Mouse (Mus musculus): ENCODE measurements around the gene Slc4a4. TPM values are rescaled to one million over a fixed set of nuclear protein-coding genes. Genes with fewer than 3 reads are reported as not detected.

The Slc4a4 gene
- polyA plus RNA-seq, 1 experiment from 2014 or later, result 7.3 TPM

DNA sequence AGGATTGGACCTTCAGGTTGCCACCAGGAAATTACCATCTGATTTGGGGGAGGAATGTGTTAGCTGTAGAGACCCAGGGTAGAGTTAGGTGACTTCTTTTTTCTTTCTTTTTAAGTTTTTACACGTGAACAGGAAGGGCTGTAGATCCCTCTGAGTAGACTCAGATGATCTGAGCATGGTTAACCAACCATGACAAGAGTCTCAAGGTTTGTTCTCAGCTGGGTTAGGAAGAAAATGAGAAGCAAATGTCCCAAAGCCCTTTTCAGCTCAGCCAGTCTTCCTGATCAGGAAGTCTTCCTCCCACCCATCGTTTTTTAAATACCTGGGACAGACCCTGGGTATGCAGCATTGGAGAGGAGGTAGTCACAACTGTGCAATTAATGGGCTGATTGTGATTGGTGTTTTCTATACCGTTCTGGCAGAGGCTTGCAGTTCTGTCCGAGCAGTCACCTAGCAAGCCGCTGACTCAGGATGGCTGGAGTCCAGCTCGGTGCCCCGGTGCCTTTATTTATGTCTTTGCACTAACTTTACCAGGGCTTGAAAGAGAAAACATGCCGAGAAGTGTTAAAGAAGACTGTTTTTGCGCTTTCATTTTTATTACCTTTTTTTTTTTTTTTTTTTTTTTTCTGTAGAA, 236.8 kb downstream of the Slc4a4 start:
- no peak overlapping the region for H3K27ac ChIP-seq (replicated peaks in 1 of 2; ENCODE audit: control insufficient read depth in 1 of 2, insufficient read depth in 1 of 2, low read depth in 2 of 2, low read length in 2 of 2)
- H3K27me3 ChIP-seq (ENCODE audit: control insufficient read depth, insufficient read depth, low read length), result no peaks in the 10 kb centered on the region
- no peak overlapping the region for H3K4me3 ChIP-seq (ENCODE audit: control insufficient read depth in 1 of 2, insufficient read depth in 1 of 2, low read depth in 1 of 2, low read length in 2 of 2)
- no peaks in the 10 kb centered on the region for H3K9me3 ChIP-seq (ENCODE audit: control insufficient read depth, low read length)
- H3K4me2 ChIP-seq (ENCODE audit: low read length), result no peak overlapping the region
- no peak for ATAC-seq (ENCODE audit: insufficient number of reproducible peaks, insufficient read depth, low FRiP score, low read depth)
- 75% methylated on average over 9 of the region's 9 CpGs for WGBS
- H3K4me1 ChIP-seq (ENCODE audit: control insufficient read depth in 2 of 2, insufficient read depth in 2 of 2, low read length in 2 of 2), result no peaks in the 10 kb centered on the region
- no peak overlapping the region for H3K9ac ChIP-seq (ENCODE audit: low read length)
- H3K36me3 ChIP-seq (ENCODE audit: control insufficient read depth, insufficient read depth, low read length), result no peaks in the 10 kb centered on the region

DNA sequence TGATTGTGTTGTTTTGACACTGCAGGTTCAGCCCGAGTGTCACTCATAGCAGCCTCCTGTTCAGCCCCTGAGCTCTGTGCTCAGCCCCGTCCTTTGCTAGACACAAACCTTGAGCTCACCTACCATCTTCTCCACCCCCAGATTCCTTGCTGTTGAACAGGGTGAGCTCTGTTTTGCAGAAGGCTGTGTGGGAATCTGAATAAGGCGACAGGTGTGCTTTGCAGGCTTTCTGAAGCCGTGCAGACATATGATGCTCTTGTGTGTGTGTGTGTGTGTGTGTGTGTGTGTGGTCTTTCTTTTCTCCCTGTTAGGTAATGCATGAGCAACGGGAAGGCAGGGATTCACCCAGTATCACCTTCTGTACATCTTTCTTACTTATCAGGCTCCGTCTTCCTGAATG, 241.6 kb downstream of the Slc4a4 start:
- WGBS, result 80% methylated on average over 6 of the region's 6 CpGs
- H3K27me3 ChIP-seq (ENCODE audit: control insufficient read depth, insufficient read depth, low read length), result no peaks in the 10 kb centered on the region
- ATAC-seq (ENCODE audit: insufficient number of reproducible peaks, insufficient read depth, low FRiP score, low read depth), result no peak
- no peak overlapping the region for H3K27ac ChIP-seq (replicated peaks in 1 of 2; ENCODE audit: control insufficient read depth in 1 of 2, insufficient read depth in 1 of 2, low read depth in 2 of 2, low read length in 2 of 2)
- no peak overlapping the region for H3K9ac ChIP-seq (ENCODE audit: low read length)
- no peaks in the 10 kb centered on the region for H3K36me3 ChIP-seq (ENCODE audit: control insufficient read depth, insufficient read depth, low read length)
- no peak overlapping the region for H3K4me2 ChIP-seq (ENCODE audit: low read length)
- H3K4me1 ChIP-seq (ENCODE audit: control insufficient read depth in 2 of 2, insufficient read depth in 2 of 2, low read length in 2 of 2), result no peaks in the 10 kb centered on the region
- no peak overlapping the region for H3K4me3 ChIP-seq (ENCODE audit: control insufficient read depth in 1 of 2, insufficient read depth in 1 of 2, low read depth in 1 of 2, low read length in 2 of 2)
- no peaks in the 10 kb centered on the region for H3K9me3 ChIP-seq (ENCODE audit: control insufficient read depth, low read length)

DNA sequence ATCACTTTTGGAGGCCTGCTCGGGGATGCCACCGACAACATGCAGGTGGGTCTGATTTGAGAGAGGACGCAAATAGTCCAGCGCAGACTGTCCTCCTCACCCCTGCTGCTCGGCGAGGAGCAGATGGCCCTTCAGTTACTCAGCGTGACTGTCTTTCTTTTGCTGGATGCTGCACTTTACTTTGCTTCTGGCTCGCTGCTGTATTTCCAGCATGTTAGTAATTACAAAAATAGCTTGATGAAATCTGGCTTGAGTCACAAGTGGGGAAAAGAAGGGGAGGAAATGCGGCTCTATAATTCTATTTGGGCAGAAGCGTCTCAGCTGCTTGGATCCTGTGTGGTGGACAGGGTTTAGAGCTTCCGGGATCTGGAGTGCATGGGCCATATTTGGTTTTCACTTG, 249.2 kb downstream of the Slc4a4 start:
- H3K4me2 ChIP-seq (ENCODE audit: low read length), result no peak overlapping the region
- no peak overlapping the region for H3K27ac ChIP-seq (replicated peaks in 1 of 2; ENCODE audit: control insufficient read depth in 1 of 2, insufficient read depth in 1 of 2, low read depth in 2 of 2, low read length in 2 of 2)
- no peak for ATAC-seq (ENCODE audit: insufficient number of reproducible peaks, insufficient read depth, low FRiP score, low read depth)
- H3K4me3 ChIP-seq (ENCODE audit: control insufficient read depth in 1 of 2, insufficient read depth in 1 of 2, low read depth in 1 of 2, low read length in 2 of 2), result no peak overlapping the region
- H3K9ac ChIP-seq (ENCODE audit: low read length), result no peak overlapping the region
- no peaks in the 10 kb centered on the region for H3K27me3 ChIP-seq (ENCODE audit: control insufficient read depth, insufficient read depth, low read length)
- H3K36me3 ChIP-seq (ENCODE audit: control insufficient read depth, insufficient read depth, low read length), result peaks cover 11% of the 10 kb centered on the region; the same call in 1 of the 2 replicates
- H3K4me1 ChIP-seq (ENCODE audit: control insufficient read depth in 2 of 2, insufficient read depth in 2 of 2, low read length in 2 of 2), result no peaks in the 10 kb centered on the region; a peak in 1 of 4 replicates
- WGBS, result 78% methylated on average over 11 of the region's 11 CpGs
- H3K9me3 ChIP-seq (ENCODE audit: control insufficient read depth, low read length), result no peaks in the 10 kb centered on the region

DNA sequence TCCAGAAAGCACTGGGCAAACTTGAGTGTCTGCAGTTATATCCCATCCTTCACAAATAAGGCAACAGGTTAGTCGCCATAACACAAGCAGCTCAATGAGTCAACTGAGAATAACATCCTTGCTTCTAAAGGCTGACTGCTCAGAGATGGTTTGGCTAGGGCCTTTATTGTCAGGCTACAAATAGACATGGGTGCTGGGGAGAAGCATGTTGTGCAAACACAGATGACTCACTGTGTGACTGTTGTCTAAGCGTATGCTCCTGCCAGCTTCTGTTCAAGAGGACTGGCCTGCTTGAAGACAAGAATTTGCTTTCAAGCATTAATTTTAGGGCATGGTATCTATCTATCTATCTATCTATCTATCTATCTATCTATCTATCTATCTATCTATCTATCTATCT, 253.5 kb downstream of the Slc4a4 start:
- H3K9ac ChIP-seq (ENCODE audit: low read length), result no peak overlapping the region

DNA sequence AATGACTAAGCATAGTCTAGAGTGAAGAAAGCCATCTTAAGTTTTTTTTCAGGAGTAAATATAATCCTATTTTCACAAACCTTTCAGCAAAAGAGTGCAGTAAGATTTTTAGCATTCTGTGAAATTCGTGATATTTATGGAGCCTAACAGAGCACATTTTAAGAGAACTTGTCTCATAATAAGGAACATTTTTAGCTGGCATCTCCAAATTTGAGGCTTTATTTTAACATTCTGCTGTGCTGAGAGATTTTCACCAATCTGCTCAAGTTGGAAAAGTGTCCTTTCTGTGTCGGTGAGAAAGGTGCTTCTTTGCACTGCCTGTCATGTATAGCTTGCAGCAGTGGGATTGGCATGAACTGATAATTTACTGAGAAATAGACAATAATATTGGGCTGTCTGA, 255.1 kb downstream of the Slc4a4 start:
- no peaks in the 10 kb centered on the region for H3K36me3 ChIP-seq (ENCODE audit: control insufficient read depth, insufficient read depth, low read length)
- no peak for ATAC-seq (ENCODE audit: insufficient number of reproducible peaks, insufficient read depth, low FRiP score, low read depth)
- H3K4me2 ChIP-seq (ENCODE audit: low read length), result no peak overlapping the region
- 82% methylated on average over 2 of the region's 2 CpGs for WGBS
- H3K9ac ChIP-seq (ENCODE audit: low read length), result no peak overlapping the region
- H3K27ac ChIP-seq (replicated peaks in 1 of 2; ENCODE audit: control insufficient read depth in 1 of 2, insufficient read depth in 1 of 2, low read depth in 2 of 2, low read length in 2 of 2), result no peak overlapping the region
- H3K27me3 ChIP-seq (ENCODE audit: control insufficient read depth, insufficient read depth, low read length), result no peaks in the 10 kb centered on the region
- no peak overlapping the region for H3K4me3 ChIP-seq (ENCODE audit: control insufficient read depth in 1 of 2, insufficient read depth in 1 of 2, low read depth in 1 of 2, low read length in 2 of 2)
- H3K4me1 ChIP-seq (ENCODE audit: control insufficient read depth in 2 of 2, insufficient read depth in 2 of 2, low read length in 2 of 2), result peaks cover 3% of the 10 kb centered on the region in 2 experiments; a peak in 1 of 4 replicates
- no peaks in the 10 kb centered on the region for H3K9me3 ChIP-seq (ENCODE audit: control insufficient read depth, low read length)

More for the DNA sequence above, 253.5 kb downstream of the Slc4a4 start:
- Histone ChIP-seq H3K27me3 (ENCODE audit: control insufficient read depth, insufficient read depth, low read length) (no peaks in the 10 kb centered on the region), H3K27ac (replicated peaks in 1 of 2; ENCODE audit: control insufficient read depth in 1 of 2, insufficient read depth in 1 of 2, low read depth in 2 of 2, low read length in 2 of 2) (no peak overlapping the region), H3K4me3 (ENCODE audit: control insufficient read depth in 1 of 2, insufficient read depth in 1 of 2, low read depth in 1 of 2, low read length in 2 of 2) (no peak overlapping the region), H3K9me3 (ENCODE audit: control insufficient read depth, low read length) (no peaks in the 10 kb centered on the region), H3K4me1 (ENCODE audit: control insufficient read depth in 2 of 2, insufficient read depth in 2 of 2, low read length in 2 of 2) (peaks cover 3% of the 10 kb centered on the region in 2 experiments; a peak in 2 of 4 replicates), H3K4me2 (ENCODE audit: low read length) (no peak overlapping the region), H3K36me3 (ENCODE audit: control insufficient read depth, insufficient read depth, low read length) (peaks cover 8% of the 10 kb centered on the region; the same call in 1 of the 2 replicates)
- no peak for ATAC-seq (ENCODE audit: insufficient number of reproducible peaks, insufficient read depth, low FRiP score, low read depth)
- WGBS, result 92% methylated on average over 2 of the region's 2 CpGs

DNA sequence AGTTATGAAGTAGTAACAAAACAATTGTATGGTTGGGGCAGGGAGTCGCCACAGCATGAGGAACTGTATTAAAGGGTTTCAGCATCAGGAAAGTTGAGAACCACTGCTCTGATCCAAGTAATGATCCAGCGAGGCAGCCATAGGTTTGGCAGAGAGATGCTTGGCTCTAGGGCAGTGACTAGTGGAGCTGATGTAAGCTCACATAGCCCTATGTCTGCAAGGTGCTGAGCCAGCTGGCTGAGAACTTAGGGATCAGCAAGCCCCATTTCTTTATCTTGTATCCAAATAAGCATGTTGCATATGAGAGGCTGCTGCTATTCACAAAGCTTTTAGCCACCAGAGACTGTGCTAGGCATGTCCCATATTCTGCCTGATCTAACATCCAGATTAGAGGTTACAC, 259.7 kb downstream of the Slc4a4 start:
- ATAC-seq (ENCODE audit: insufficient number of reproducible peaks, insufficient read depth, low FRiP score, low read depth), result no peak
- no peak overlapping the region for H3K9ac ChIP-seq (ENCODE audit: low read length)
- 78% methylated on average over 2 of the region's 2 CpGs for WGBS
- H3K4me2 ChIP-seq (ENCODE audit: low read length), result no peak overlapping the region
- H3K27ac ChIP-seq (replicated peaks in 1 of 2; ENCODE audit: control insufficient read depth in 1 of 2, insufficient read depth in 1 of 2, low read depth in 2 of 2, low read length in 2 of 2), result no peak overlapping the region
- H3K4me1 ChIP-seq (ENCODE audit: control insufficient read depth in 2 of 2, insufficient read depth in 2 of 2, low read length in 2 of 2), result peaks cover 8 to 22% of the 10 kb centered on the region in 2 experiments
- no peak overlapping the region for H3K4me3 ChIP-seq (ENCODE audit: control insufficient read depth in 1 of 2, insufficient read depth in 1 of 2, low read depth in 1 of 2, low read length in 2 of 2)
- no peaks in the 10 kb centered on the region for H3K9me3 ChIP-seq (ENCODE audit: control insufficient read depth, low read length)
- no peaks in the 10 kb centered on the region for H3K27me3 ChIP-seq (ENCODE audit: control insufficient read depth, insufficient read depth, low read length)
- no peaks in the 10 kb centered on the region for H3K36me3 ChIP-seq (ENCODE audit: control insufficient read depth, insufficient read depth, low read length)

DNA sequence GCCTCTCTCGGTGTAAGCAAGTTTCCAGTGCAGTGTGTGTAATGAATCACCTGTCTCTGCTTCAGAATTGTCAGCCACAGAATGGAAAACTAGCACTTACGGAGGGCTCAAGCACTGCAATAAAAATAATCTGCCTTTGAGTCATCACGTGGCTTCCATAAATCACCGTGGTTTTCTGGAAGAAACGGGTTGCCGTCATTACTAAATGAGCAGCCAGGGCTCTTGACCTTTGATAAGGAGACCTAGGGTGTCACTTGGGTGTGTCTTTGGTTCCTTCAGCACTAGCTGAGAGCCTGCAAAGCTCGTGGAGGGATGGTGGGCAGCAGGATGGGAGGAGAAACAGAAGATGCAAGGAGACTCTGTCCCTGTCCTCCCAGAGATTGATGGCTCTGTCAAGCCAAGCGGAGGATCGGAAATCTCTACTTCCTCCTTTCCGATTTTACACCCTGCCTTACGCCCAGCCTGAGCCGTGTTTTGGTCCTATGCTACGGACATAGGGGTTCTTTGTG, 260.7 kb downstream of the Slc4a4 start:
- Histone ChIP-seq H3K4me3 (ENCODE audit: control insufficient read depth in 1 of 2, insufficient read depth in 1 of 2, low read depth in 1 of 2, low read length in 2 of 2) (no peak overlapping the region), H3K9me3 (ENCODE audit: control insufficient read depth, low read length) (no peaks in the 10 kb centered on the region), H3K27me3 (ENCODE audit: control insufficient read depth, insufficient read depth, low read length) (no peaks in the 10 kb centered on the region), H3K36me3 (ENCODE audit: control insufficient read depth, insufficient read depth, low read length) (no peaks in the 10 kb centered on the region), H3K4me2 (ENCODE audit: low read length) (no peak overlapping the region), H3K4me1 (ENCODE audit: control insufficient read depth in 2 of 2, insufficient read depth in 2 of 2, low read length in 2 of 2) (peaks cover 8 to 22% of the 10 kb centered on the region in 2 experiments), H3K27ac (replicated peaks in 1 of 2; ENCODE audit: control insufficient read depth in 1 of 2, insufficient read depth in 1 of 2, low read depth in 2 of 2, low read length in 2 of 2) (no peak overlapping the region), H3K9ac (ENCODE audit: low read length) (no peak overlapping the region)
- no peak for ATAC-seq (ENCODE audit: insufficient number of reproducible peaks, insufficient read depth, low FRiP score, low read depth)
- 53% methylated on average over 13 of the region's 13 CpGs for WGBS
